Mouse (Mus musculus) ES-E14 (cell line): ENCODE results near the gene Kcnj14.

Source experiments
- HCFC1 ChIP-seq: IDR thresholded peaks from 2 replicates; pipeline ENCODE4 v1.6.1; 2012; ENCODE audit warnings: low read length, inconsistent platforms, borderline replicate concordance; ENCODE audit not compliant: insufficient read depth
- ZC3H11A ChIP-seq: IDR thresholded peaks from 2 replicates; pipeline ENCODE4 v1.6.1; 2012; ENCODE audit warnings: low read depth, mild to moderate bottlenecking, inconsistent platforms, low read length, borderline replicate concordance
- ZNF384 ChIP-seq: IDR thresholded peaks from 2 replicates; pipeline ENCODE4 v1.6.1; 2012; ENCODE audit warnings: low read depth, low read length, inconsistent platforms

DNA sequence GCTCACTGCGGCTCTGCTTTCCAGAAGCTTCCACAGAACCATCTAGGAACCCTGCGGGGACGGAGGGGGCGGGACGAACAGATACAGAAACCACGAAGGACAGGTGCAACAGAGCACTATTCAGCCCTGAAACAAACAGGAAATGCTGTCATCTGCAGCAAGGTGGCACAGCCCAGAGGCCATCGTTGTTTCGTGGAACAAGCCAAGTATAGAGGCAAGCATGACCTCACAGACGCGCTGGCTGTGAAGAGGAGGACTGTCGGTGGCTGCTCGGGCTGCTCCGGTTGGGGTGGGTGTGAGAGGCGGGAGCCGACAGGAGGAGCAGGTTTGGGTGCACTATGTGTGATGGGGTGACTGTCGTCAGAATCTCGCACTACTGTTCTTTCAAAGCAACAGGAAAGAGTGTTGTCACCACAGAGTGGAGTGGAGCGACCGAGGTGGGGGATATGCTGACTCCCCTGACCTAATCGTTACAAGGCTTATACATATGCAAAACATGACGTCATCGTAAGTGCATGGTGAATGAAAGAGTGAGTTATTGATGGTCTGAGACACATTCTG, 45.4 kb downstream of the Kcnj14 start:
- TF ChIP-seq HCFC1 (no peak), ZC3H11A (no peak), ZNF384 (no peak)
